8 mouse cellular contexts compared by ENCODE assay signal in the genomic region with DNA sequence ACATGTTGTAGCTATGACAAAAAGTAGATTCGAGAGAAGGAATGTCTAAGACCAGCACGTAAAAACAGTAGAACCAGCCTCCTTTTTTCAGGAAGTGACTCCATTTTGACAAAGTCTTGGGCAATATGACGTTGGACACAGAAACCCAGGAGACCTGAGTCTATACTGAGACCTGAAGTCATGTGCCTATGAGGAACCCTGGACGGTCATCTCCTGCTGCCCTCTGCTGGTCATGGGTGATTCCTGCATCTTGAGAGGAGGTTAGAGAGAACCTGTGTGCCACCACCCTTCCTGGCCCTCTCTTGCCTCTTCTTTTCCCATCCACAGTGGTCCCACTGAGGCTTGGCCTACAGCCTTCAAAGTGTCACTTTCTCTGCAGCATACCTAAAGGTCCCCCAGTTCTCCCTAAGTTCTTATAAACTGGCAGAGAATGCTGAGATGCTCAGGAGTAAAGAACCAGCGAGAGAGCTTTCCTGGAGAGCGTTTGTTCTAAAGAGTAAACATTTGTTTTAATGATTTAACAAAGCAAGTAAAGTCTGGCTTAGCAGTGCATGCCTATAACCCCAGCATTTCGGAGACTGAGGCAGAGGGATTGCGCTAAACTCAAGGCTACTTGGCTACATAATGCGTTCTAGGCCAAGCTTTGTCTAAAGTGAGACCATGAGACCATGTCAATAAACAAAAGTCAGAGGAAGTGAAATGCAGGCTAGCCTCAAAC. TPM values are rescaled to one million over a fixed set of nuclear protein-coding genes. Genes with fewer than 3 reads are reported as not detected.
DNase-seq lines count a peak whose midpoint lies in the region; ATAC-seq and TF ChIP-seq lines count a peak whose summit lies in the region.

No protein-coding gene starts in this region.

- peak; percentile 96 for TF ChIP-seq CTCF in gastrocnemius, adult 2 months (IDR thresholded peaks at IDR 0.05)
- TF ChIP-seq CTCF in hindbrain, postnatal 0 days (IDR thresholded peaks at IDR 0.05; ENCODE audit: low read depth): peak; percentile 94

- H3K36me3 ChIP-seq in hindbrain, postnatal 0 days (ENCODE audit: insufficient read depth, low read length): no peaks in the 10 kb centered on the region

- no peaks in the 10 kb centered on the region for H3K27me3 ChIP-seq in hindbrain, postnatal 0 days (ENCODE audit: insufficient read depth, low read length)

- intact Hi-C loops in gastrocnemius, adult 2 months (cut with DNase I): loop anchor here (1.0 to 2.0 kb wide), 2 partner anchors 115 to 173 kb away; no protein-coding TSS in a partner anchor

- no peaks in the 10 kb centered on the region for H3K9me3 ChIP-seq in hindbrain, postnatal 0 days (ENCODE audit: low read length)

- no peak overlapping the region for H3K9ac ChIP-seq in hindbrain, postnatal 0 days (replicated peaks; ENCODE audit: low read length)

- no peak overlapping the region for H3K4me3 ChIP-seq in gastrocnemius, adult 2 months
- H3K4me3 ChIP-seq in hindbrain, postnatal 0 days (ENCODE audit: low read length): no peak overlapping the region

- peak overlapping the region; percentile 80; the same call in 1 of the 2 replicates for H3K27ac ChIP-seq in gastrocnemius, adult 2 months
- H3K27ac ChIP-seq in hindbrain, postnatal 0 days: no peak overlapping the region

- 60% methylated on average over 9 of the region's 9 CpGs for WGBS in hindbrain, postnatal 0 days

- no peaks in the 10 kb centered on the region for H3K4me1 ChIP-seq in hindbrain, postnatal 0 days (ENCODE audit: insufficient read depth, low read length)

- H3K4me2 ChIP-seq in hindbrain, postnatal 0 days (ENCODE audit: low read depth, low read length): no peak overlapping the region

- peak; percentile 74 for ATAC-seq in hindbrain, postnatal 0 days
- ATAC-seq in megakaryocyte, adult 5-6 weeks (ENCODE audit: poor library complexity, severe bottlenecking): peak; percentile 95

- DNase-seq in T-cell, adult 2 months (ENCODE audit: low spot score): peak; percentile 76
- DNase-seq in cerebellum, postnatal 36 days: peak; percentile 65 to 67
- DNase-seq in gastrocnemius, adult 2 months: peak; percentile 85
- peak; percentile 87 for DNase-seq in hindbrain, postnatal 0 days (ENCODE audit: low spot score)
- peak; percentile 58 for DNase-seq in left cerebral cortex, adult 11 months (ENCODE audit: low spot score)
- peak; percentile 64 for DNase-seq in right cerebral cortex, adult 18-20 months
- peak; percentile 69 to 75 for DNase-seq in urinary bladder, adult 18-20 months (ENCODE audit: low spot score in 2 of 2)

RNA-seq across cellular contexts. Expression of a gene that starts 3.4 kb away (rescaled TPM):
- 10 to 100 TPM; 16.9 to 21.3 TPM for total RNA-seq in gastrocnemius, adult 2 months (2021)
- total RNA-seq in hindbrain, postnatal 0 days (2014; rRNA removed): not detected in 2 replicates
- not detected in 2 replicates for polyA plus RNA-seq in hindbrain, postnatal 0 days (2015; fragmentation: Nextera tagmentation; extraction: Ambion mirVana)
- total RNA-seq in megakaryocyte, adult 5-6 weeks (2015): not detected in 2 replicates
- total RNA-seq in megakaryocyte, adult 5-6 weeks (2017): not detected in 2 replicates

Comparison
In these comparisons a context has a peak if more than half of its experiments do, and no peak if none do; other contexts are left out.
1. RNA of a gene that starts 3.4 kb away (total RNA-seq): 16.9 to 21.3 TPM in gastrocnemius, adult 2 months; not detected in hindbrain, postnatal 0 days and not detected in megakaryocyte, adult 5-6 weeks; every median in the first group is over 10 times any median in the second.
2. Peak in every context shown above with its lines, with median percentiles within 50 percentile points of each other: DNase-seq.